Mouse (Mus musculus) kidney, postnatal 36 days (tissue): ENCODE measurements around the gene Klrb1f.
"Not testable (repeated sequence)": the region's sequence is repeated elsewhere in the genome, so short reads cannot be mapped to it uniquely, and the experiment has no call there.

Source experiments
- DNase-seq, 2 experiments: peaks; one replicate each; pipeline ENCODE4 v3.0.0; 2021 to 2022; ENCODE audit warnings: mixed read lengths in 2 of 2

Gene Klrb1f

DNA sequence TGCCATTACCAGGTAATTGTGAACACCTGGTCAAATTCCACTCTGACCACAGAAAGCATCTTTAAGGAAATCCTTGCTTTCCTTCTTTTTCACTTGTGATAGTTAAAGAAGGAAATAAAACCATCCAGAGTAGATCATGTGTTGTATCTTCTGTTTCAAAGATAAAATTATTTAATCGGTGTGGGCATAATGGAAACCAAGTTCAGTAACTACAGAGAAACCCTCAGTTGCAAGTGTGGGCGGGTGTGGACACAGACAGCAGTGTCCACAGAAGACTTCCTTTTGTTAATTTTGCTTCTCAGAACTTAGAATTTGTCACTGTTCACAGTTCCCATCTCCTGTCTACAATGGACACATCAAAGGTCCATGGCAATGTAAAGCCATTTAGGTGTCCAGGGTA lies at the start of gene Klrb1f:
Klrb1f (plus strand) TSS at position 301 of the 400 bp plus-strand sequence.
- no peak for DNase-seq

DNA sequence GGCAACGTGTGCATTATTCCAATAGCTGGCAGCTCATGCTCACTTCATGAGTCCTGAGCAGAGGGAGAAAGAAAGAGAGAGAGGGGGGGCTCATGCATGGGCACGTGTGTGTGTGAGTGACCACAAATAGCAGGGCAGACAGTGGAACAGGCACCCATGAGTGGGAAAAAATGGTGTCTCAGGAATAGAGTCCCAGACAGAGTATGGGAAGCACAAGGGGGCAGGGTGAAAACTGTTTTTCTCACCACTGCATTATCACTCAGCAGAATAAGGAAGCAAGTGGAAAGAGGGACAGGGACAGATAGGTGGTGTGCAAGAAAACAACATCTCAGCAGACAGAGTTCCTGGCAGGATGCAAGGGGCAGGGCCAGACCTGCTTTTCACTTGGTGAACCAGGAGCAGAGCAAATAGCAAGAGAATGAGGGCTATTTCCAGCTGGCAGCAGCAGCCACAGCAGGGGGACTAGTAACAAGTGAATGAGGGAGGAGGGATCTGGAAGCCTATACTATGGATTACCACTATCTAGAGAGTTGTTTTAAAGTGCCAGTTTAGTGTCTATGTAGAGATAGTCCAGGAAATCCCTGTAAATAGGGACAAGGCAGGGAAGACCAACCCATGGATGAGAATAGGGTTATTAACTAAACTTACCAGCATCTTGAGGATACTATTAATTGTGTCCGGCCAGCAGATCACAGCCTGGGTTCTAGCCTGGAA lies 49.5 kb upstream of the Klrb1f start:
- DNase-seq = peak in 1 of 2 experiments; percentile 21

DNA sequence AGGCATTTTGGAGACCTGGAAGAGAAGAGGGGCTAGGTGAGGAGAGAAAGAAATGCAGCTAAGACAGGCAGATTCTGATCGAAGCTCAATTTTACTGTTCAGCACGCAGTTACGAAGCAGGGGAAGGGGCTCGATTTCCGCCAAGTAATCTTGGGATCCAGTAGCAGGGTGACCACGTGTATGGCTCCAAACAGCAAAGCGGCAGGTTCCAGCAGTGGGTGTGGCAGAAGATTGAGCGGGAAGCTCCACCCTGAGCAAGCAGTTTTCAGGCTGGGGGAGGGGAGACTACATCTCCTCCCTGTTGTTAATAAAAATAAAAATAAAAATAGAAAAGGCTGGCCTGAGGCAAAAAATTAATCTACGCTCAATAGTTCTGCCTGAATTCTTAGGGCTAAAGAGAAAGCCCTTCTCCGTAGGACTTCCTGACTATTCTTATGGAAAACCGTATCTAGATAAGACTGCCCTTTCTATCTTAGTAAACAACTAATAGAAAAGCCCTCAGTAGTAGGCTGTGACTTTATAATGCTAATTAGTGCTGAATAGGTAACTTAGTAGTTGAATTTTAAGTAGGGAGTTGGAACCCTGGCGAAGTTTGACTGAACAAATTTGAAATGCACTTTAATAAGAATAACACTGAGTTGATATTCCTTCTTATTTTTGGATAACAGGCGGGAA lies 48.8 kb upstream of the Klrb1f start:
- peak; percentile 26 to 28 for DNase-seq

DNA sequence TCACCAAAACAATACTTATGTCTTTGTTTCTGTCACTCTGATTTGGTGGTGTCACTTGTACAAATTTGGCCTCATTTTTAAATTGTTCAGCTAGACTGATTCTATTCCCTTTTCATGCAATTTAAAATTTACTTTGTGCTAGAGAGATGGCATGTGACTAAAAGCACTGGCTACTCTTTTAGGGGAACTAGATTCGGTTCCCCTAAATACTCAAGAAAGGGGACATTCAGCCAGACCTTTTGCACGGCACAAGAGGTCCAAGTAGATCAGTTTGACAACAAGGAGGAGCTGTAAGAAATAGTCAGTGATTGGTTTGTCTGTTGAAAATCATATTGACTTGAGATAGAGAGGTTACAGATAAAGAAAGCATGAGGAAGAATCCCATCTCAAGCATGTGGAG lies 44.3 kb upstream of the Klrb1f start:
- no peak for DNase-seq

DNA sequence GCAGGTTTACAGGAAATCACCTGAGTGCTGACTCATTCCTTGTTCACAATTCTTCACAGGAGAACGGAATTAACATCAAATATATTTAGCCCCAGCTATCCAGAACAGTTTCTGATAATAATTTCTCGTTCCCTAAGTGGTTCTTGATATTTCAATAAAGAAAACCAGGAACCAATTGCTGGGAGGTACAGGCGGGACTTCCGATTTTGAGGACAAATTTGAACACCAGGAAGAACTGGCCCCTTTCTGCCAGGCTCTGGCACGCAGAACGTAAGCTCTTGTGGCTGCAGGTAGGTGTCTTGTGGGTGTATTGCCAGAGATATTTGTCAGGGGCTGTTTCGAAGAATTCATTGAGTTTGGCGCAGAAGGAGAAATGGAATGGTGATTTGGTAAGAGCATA lies 37.1 kb upstream of the Klrb1f start:
- DNase-seq = no peak

DNA sequence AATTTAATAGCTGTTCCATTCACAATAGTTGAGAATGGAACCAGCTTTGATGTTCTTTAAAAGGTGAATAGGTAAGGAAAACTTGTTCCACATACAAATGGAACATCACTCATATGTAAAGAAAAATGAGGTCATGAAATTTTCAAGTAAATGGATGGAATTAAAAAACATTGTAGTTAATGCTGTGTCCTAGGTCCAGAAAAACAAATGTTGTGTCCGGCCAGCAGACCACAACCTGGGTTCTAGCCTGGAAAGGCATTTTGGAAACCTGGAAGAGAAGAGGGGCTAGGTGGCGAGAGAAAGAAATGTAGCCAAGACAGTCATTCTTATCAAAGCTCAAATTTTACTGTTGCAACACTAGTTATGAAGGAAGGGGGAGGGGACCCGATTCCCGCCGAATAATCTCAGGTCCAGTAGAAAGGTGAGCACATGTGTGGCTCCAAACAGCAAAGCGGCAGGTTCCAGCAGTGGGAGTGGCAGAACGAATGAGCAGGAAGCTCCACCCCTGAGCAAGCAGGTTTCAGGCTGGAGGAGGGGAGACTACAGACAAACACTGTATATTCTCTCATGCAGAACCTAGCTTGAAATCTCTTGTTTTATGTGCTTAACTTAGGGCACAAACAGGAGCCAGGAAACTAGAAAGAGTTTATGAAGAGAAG lies 35.7 kb upstream of the Klrb1f start:
- DNase-seq = not testable (repeated sequence)

DNA sequence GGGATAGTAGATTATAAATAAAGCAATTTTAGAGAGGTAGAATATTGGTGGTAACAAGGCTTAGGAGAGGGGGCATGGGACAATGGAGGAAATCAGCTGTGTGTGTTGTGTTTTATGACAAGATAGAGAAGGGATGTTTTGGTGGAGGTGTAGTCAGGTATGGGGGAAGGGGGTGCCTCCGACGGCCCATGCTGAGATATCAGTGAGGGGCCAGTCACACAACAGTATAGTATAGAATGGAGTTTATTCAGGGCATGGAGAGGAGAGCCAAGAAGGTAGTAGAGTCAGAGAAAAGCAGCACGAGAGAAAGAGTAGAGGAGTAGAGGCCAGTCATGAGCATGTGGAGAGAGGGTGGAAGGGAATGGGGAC lies 35.2 kb upstream of the Klrb1f start:
- DNase-seq = no peak

DNA sequence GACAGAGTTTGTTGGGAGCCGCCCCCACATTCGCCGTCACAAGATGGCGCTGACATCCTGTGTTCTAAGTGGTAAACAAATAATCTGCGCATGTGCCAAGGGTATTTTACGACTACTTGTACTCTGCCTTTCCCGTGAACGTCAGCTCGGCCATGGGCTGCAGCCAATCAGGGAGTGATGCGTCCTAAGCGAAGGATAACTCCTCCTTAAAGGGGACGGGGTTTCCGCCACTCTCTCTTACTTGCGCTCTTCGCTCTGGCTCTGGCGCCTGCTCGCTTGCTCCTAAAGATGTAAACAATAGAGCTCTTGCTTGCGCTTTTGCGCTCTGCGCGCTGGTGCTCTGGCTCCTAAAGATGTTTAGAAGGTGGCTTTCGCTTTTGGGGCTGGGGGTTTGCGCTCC lies 33.7 kb upstream of the Klrb1f start:
- not testable (repeated sequence) for DNase-seq

DNA sequence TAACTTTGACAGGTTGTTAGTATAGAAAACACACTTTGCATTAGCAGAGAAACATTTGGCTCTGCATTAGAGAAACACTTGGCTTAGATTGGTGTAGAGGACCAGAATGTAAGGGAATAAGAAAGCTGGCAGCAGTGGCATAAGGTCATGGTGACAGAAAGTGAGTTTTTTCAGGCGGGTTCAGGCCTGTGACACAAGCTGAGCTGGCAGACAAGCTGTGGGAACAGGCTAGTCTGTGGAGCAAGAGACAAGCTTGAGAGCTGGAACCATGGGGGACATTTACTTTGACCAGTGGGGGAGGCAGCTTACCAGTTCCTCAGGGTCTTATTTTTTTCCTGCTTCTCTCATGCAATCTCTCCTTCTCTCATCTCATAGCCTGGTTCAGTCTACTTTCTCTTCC lies 32.7 kb upstream of the Klrb1f start:
- DNase-seq = no peak

DNA sequence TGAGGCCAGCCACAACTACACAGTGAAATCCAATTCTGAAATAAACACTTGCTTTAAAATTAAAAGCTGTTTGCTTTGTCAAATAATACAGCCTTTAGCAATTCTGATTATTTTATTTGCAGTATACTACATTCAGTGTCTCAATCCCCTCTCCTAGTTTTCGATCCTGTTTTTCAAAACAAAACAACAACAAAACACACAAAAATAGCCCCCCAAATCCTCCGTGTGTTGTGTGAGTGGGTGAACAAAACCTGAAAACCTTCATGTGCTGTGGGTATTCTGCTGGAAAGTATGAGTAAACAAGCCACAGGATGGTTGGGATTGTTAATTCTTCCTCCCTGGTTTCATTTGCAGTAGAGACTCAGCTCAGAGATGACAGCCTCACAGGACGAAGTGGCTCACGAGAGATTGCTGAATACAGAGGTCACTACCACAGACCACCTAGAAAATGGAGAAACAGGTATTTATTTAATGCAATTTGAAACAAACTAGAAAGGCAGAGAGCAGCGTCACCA lies 31.9 kb upstream of the Klrb1f start:
- no peak for DNase-seq

DNA sequence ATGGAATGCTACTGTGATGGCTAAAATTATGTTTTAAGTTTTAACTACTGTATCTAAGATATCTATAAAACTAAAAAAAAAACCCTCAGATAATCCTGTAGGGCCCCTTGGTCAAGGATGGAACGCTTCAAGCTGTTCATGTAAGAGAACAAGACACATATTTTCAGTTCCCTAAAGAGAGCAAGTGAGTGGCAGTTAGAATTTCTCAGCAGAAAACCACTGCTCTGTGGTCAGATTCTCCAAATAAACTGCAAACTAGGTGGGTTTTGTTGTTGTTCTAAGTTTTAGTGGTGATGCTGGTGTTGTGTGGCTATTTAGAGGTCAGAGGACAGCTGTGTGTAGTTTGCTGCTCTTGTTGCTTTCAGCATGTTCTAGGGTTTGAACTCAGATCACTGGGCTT lies 31.3 kb upstream of the Klrb1f start:
- no peak for DNase-seq

DNA sequence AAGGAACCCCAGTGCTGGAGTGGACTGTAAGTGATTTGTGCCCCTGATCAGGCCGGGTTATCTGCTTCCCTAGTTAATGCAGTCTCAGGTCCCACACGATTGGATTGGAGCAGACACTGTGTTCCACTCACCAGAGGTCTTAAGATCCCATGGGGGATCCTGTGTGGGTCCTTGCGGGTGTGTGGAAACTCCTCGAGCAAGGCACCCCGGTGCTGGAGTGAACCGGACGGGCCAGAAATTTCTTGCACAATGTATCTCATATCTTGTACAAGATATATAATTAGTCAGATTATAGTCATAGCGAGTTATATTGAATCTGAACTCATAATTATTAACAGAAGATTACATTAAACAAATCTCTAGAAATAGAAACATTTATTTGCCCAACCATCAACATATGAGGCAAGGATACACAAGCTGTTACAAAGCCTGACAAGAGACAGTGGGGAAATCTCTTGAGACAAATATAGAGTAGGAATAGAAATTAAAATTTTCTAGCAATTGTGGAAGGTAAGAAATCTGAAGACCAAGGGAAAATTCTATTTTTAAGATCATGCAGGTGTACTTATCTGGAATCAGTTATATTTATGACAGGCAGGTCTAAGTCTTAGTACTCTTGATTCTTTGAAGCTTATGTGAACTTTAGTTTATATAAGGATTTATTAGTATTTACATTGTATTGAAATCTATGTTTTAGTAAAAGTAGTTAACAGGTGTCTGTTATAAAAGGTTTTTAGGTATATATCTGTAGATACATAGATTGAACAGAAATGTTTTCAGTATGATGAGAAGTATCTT lies 18.1 kb upstream of the Klrb1f start:
- no peak for DNase-seq

DNA sequence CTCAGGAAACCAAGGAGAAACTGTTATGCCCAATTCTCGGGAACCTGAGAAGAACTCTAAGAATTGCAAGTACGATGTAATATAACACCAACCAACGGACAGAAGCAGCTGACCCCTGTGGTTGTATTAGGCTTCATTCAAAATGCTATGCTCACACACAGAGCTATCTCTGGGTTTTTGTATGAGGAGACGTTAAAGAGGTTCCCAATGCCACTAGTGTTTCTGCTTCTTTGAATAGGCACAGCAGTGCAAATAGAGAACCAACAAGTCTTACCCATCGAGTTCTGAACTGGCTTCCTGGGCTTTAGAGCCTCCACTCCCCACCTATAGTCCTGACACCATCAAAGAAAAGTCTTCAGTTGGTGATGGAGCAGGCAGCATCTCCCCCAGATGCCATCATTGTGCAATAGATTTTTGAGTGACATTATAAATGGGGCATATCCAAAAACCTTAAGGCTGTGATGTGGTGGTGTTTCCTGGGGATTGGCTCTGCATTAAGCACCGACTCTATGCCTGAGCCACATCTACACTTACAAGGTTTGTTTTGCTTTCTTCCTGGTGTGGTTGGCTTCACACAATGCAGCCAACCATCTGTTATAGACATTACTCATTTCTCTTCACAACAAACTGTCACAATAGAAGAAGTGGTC lies 15.4 kb upstream of the Klrb1f start:
- DNase-seq = no peak

DNA sequence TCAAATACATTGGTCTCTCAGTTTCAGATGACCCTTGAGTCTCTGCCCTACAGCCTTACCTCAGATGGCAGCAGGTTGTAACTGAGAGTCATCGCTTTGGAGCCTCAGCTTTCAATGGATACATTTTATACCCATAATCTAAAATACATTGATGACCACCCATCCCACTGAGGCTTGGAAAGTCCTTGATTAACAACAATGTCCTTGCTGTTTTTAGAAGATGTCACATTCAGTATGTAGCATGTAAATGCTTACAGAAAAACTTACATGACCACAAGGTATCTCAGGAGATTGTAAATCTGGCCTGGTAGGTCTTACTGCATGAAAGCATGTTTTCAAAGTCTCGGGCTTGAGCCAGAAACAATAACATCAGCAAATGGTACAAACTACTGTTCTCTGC lies 14.7 kb upstream of the Klrb1f start:
- no peak for DNase-seq

DNA sequence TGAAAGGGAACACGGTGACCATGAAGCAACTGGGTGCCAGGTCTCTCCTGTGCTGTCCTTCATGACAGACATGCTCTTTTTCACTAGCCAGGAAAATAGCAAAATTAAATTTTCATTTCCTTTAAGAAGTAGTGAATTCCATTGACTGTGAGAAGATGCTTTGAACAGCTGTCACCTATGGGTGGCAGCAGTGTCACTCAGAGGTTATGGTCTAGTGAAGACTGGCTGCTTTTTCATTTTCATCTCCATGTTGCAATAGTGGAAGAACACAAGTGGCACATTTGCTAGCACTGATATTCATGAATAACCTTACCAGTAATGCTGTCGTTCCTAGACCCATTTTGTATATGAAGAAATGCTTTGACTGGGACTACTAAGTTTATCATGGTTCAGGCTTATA lies 12.3 kb upstream of the Klrb1f start:
- DNase-seq = peak; percentile 28 to 59

DNA sequence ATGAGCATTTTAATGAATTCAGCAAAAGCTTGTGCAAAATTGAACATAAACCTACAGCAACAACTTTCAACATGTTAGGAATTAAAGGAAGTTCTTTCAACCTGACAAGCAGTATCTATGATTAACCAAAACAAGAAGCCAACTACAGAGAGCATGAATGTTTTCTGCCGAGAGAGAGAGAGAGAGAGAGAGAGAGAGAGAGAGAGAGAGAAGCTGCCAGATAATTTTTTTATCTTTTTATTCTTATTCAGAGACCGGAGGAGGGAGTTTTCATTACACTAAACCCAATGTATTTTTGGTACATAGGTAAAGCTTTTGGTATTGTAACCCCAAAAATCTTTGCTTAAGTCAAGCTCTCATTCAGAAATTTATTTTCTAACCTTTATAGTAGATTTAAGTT lies 10.7 kb upstream of the Klrb1f start:
- DNase-seq = no peak

DNA sequence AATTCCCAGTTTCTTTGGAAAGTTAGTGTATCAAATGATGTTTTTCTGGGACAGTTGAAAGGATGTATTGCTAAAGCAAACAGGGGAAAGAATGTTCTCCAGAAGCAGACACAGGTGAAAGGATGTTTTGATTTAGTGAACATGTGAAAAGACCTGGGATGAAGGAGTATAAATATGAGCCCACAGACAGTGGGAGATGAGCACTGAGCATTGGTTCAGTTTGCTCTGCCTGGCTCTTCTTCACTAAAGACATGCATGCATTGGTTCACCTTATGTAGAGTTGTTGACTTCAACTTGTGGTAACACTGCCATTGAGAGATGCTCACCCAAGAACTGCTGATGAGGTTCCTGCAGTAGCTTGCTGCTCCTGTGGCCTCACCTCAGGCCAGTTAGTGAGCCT lies 9.4 kb upstream of the Klrb1f start:
- no peak for DNase-seq

DNA sequence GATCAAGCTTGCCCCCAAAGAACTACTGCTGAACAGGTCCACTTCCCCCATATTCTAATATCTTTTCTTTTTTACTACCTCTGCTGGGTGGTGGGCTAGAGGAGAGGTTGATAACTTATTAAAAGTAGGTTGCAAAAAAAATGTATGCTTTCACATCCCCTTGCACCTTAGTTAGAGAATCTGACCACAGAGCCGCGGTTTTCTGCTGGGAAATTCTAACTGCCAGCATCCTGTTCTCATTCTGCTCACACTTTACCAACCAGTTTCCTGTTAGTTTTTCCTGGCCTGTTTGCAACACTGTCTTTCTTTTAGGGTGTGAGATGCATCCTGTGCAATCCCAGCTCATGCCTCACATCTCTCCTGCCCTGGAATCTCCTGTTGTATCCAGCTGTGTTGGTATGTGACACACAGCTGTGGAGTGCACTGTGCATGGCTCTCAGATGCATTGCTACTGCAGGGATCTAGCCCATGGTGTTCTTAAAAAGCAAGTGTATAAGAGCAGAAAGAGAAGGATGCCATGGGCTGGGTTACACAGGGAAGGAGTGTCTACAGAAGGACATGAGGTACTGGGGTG lies 8.7 kb upstream of the Klrb1f start:
- DNase-seq = no peak

DNA sequence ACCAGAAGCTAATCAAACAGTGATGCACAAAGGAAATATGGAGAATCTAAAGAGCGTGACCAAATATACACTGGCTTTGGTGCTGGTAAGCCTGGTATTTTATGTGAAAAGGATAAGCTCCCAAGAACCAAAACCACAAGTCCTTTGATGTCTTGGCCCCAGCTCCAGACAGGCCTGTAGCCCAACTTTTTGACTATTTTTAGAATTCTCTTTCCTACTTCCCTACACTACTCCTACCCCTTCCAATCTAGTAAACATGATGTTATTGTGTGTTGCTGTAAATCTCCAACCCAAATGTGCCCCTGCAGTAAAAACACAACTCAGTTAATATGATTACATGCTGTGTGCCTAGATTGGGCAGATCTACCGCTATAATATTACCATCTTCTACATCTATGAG lies 4.2 kb upstream of the Klrb1f start:
- no peak for DNase-seq

DNA sequence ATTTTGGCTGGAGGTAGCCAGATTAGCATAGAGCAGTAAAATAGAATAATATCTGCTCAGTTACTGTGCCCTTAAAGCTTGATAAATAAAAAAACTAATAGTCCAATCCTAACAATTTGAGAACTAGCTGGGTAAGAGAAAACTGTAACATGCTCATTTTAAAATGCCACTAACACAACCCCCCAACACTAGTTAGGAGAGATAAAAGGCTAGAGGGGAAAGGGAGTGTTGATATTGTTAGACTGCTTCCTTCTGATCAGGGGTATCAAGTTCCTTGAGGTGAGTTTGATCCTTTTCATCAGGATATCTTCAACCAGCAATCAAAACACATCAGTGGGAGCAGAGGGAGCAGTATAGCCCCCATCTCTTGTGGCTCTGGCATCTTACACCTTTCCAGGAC lies 3.2 kb upstream of the Klrb1f start:
- DNase-seq = no peak

DNA sequence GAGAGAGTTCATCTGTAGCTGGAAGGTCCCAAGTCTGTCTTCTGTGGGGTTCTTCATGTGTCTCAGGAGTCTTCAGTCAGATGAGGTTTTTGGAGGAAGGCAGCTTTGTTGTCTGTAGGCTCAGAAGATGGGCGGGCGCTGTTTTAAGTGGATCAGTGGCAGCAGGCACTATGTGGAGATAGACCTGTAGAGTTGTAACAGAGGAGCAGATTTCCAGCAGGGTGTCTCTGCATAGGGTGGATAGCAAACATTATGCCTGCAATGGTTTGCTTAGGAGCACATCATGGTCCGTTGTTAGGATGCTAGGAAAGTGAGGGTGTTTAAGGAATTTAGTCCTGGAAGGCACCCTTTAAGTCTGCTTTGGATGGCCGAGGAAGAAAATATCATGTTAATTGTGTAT lies 2.7 kb downstream of the Klrb1f start:
- no peak for DNase-seq

DNA sequence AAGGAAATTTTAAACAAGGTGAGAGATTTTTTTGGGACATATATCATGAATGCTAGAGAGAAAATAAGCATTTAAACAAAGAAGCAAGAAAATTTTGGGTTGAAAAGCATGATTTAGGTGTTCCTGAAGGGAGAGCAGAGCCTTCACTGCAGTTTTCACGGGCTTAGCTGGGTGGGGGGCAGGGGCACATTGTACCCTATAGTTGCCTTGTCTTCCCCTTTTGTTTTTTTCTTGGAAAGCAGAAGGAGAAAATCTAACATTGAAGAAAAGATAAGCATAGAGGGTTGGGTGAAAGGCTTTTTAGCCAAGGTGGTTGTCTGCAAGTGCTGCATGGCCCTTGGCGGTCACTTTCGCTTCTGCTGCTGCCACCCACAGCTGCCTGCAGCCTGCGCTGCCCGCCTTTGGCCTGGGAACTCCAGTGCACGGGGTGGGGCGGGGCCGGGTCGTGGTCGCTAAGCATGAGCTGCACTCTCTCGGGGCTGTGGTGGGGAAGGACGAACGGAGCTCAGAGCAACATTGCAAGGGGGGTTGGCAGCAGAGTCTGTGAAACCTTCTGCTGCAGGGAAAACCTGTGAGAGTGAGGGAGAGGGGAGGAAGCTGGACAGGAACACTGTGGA lies 3.3 kb downstream of the Klrb1f start:
- peak; percentile 65 to 78 for DNase-seq
